Mouse (Mus musculus) gastrocnemius, adult 2 months (tissue): ENCODE results near the gene Ciao2a. TPM values are rescaled to one million over a fixed set of nuclear protein-coding genes. Genes with fewer than 3 reads are reported as not detected.

Source experiments
- DNase-seq: peaks from one replicate; pipeline ENCODE4 v3.0.0; 2022
- H3K27ac ChIP-seq: fragments of 200-600 bp; 2 replicates; pipeline ENCODE4 v1.8.1; 2022; ENCODE audit warnings: mild to moderate bottlenecking
- H3K4me3 ChIP-seq: fragments of 200-600 bp; 2 replicates; pipeline ENCODE4 v1.8.1; 2022; ENCODE audit warnings: mild to moderate bottlenecking, moderate library complexity
- CTCF ChIP-seq: fragments of 200-600 bp; IDR thresholded peaks from 2 replicates; pipeline ENCODE4 v1.8.1; 2022; ENCODE audit warnings: antibody characterized with exemption, mild to moderate bottlenecking, moderate library complexity
- intact Hi-C: fragments of 180-260 bp; cut with DNase I; formaldehyde crosslinking; loops from one replicate; pipeline ENCODE4 v1.15.1; 2025
- long read RNA-seq, 2 experiments: library from polyadenylated mRNA; stranded (forward); transcript quantifications; one replicate each; pipeline ENCODE4 v2.0.0; 2021
- total RNA-seq, 2 experiments: library from RNA; stranded (reverse); gene quantifications; 2 replicates each; pipeline ENCODE4 v1.2.3; 2021

Gene Ciao2a
- total RNA-seq, result 10 to 100 TPM; 43.7 to 52.9 TPM
- long read RNA-seq, experiment 1, transcript Ciao2a-201 (5 exons, 1,240 nt), result major isoform, 49 of 51 reads
- long read RNA-seq, experiment 1, partial matches to known transcripts, result 0 of 51 reads
- long read RNA-seq, experiment 1, other reads (novel, unspliced or antisense), result 2 of 51 reads
- long read RNA-seq, experiment 2, transcript Ciao2a-201 (5 exons, 1,240 nt), result major isoform, 56 of 62 reads
- long read RNA-seq, experiment 2, partial matches to known transcripts, result 1 of 62 reads
- long read RNA-seq, experiment 2, other reads (novel, unspliced or antisense), result 5 of 62 reads

DNA sequence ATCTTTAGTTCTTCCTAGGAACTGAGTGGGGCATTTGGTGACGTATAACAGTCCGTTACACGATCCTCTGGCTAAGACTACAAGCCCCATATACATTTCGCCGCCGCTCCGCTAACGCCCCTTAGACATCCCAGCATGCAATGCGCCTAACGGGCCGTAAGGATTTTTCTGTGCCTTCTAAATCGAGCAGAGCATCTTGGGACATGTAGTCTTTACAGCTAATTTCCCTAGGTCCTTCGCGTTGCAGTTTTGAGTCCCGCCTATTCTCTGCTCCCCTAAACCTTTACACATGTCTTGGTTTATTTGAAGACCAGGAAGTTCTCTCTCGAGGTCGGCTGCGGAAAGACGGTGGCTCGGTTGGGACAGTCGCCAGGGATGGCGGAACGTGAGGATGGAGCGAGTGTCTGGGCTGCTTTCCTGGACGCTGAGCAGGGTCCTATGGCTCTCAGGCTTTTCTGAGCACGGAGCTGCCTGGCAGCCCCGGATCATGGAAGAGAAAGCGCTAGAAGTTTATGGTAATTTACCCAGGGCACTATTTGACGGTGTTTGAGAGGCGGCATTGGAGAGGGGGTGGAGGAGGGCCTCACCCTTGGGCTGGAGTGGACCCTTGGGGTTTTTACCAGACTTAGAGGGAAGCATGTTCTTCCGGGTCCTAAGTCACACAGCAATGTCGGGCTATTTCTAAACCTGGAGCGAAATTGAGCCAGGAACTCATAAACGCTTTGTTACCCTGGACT, at the start of gene Ciao2a, which contains the start of gene Snx1:
Ciao2a (plus strand) TSS at position 156 of the 737 bp plus-strand sequence.
Snx1 (minus strand) TSS at position 132 of the 737 bp plus-strand sequence.
- DNase-seq, result peak; percentile 93
- intact Hi-C loops, result no loop called here

DNA sequence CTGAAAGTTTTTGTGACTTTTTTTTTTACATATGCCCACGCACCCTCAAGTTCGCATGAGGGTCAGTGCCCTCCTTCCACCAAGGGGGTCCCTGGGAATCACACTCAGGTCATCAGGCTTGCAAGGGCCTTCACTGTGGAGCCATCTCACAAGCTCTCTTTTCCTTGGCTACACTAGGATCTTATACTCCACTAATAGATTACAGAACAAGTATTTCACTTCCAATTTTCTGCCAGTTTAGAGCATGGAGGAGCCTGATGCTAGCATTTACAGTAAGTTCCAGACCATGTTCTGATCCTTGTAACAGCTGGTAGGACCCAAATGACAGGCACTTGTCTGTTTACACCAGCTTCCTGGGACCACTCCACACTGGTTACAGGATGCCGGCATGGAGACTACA, 48.3 kb upstream of the Ciao2a start:
- intact Hi-C loops, result no loop called here
- no peak for DNase-seq
- Histone ChIP-seq H3K4me3 (no peak overlapping the region), H3K27ac (no peak overlapping the region)
- no peak for TF ChIP-seq CTCF

More for the DNA sequence above, at the start of gene Ciao2a, which contains the start of gene Snx1:
- TF ChIP-seq CTCF, result no peak
- Histone ChIP-seq H3K4me3 (peak within 1 kb of the TSS; percentile 99), H3K27ac (peak within 1 kb of the TSS; percentile 95)

DNA sequence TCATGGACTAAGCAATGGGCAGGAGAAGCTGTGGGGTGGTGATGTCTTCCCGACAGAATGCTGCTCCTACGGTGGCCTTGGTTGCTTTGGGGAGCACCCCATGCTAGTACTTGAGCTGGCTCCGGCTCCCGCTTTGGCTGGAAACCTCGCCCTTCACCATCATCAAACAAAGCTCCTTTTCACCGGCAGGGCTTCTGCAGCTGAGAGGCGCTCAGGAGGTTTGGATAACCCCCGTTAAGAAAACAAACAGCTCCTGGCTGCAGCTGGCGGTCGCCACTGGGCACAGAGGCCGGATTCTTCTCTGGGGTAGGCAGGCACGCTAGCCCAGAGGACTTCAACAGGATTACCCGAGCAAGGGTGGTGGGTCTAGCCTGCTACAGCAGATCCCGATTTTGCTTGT, 47.9 kb upstream of the Ciao2a start:
- intact Hi-C loops, result no loop called here
- Histone ChIP-seq H3K27ac (no peak overlapping the region), H3K4me3 (no peak overlapping the region)
- no peak for DNase-seq
- TF ChIP-seq CTCF, result no peak

DNA sequence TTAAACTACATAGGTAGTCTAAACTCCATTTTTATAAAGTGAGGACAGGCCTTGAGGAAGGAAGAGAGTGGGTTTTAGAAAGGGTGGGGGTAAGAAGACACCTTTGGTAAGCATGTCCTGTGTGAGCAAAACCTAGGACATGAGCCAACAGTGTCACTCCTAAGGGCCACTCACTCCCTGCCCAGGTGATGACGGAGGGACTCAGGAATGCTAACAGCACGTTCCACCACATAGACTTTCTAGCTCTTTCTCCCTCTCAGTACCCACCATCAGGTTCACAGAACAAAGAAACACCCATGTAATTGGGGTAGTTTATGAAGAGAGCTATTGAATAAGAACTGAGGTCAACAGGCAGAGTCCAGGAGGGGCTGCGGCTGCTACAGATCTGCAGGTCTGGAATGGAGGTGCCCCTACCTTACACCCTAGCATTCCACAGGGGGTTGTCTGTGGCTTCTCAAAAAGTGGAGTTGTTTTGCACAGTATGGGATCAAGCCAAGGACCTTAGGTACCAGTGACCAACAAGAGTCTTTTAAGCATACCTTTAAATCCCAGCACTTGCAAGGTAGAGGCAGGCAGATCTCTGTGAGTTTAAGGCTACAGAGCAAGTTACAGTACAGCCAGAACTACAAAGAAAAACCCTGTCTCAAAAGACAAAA, 45.5 kb upstream of the Ciao2a start:
- DNase-seq, result no peak
- no peak overlapping the region for H3K27ac ChIP-seq
- no peak for TF ChIP-seq CTCF
- H3K4me3 ChIP-seq, result no peak overlapping the region
- intact Hi-C loops, result no loop called here

DNA sequence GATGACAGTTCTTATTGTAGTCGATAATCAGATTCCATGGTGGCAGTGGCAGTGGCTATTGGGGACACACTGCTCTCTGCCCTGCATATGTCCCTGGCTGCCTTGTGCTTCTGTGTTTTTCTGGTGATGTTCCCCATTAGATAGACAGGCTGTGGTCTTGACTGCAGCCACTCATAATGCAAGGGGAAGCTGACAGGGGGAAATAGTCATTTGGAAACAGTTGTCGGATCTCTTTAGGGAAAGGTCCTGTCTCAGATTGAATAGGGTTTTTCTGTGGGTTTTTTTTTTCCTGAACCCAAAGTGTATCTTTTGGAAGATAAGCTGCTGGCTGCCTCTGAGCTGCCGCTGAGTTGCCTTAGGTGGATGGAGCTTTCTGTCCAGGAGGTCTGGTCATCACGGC, 44.4 kb upstream of the Ciao2a start:
- intact Hi-C loops, result no loop called here
- Histone ChIP-seq H3K27ac (no peak overlapping the region), H3K4me3 (no peak overlapping the region)
- TF ChIP-seq CTCF, result no peak
- DNase-seq, result no peak

DNA sequence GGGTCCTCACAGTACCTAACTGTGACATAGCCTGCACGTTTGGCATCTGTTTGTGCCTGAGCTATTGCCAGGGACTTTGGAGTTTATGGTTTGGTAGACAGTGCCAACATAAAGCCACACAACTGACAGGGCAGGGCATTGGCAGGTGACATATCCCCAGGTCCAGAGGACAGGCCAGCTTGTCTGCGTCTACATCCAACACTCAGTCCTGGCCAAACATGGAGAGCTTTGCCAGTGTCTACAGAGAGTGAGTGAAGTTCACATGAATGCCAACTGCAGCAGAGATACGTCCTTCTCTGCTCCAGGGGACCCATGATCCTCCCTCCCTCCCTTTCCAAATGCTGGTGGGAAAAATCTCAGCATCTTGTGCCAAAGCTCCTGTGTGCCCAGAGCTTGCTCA, 42.2 kb upstream of the Ciao2a start:
- intact Hi-C loops, result no loop called here
- H3K4me3 ChIP-seq, result no peak overlapping the region
- no peak for DNase-seq
- no peak for TF ChIP-seq CTCF
- no peak overlapping the region for H3K27ac ChIP-seq

DNA sequence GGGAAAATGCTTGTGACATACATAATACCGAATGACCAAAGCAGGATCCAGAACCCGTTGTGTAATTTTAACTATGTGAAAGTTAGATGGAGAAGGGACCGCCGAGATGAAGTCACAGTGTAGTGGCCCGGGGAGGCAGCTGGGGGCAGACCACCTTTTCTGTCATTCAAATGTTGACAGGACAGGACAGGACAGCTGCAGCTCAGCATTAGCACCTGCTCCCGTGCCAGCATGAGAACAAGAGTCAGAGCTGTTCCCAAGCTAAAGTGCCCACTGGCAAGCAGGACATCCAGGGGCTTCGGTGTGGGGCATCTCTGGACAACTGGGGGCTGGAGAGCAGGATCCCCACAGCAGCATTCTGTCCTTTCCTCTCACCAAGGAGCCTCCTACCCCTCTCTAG, 39.3 kb upstream of the Ciao2a start:
- H3K27ac ChIP-seq, result no peak overlapping the region
- no peak for TF ChIP-seq CTCF
- no peak for DNase-seq
- no peak overlapping the region for H3K4me3 ChIP-seq
- intact Hi-C loops, result no loop called here

DNA sequence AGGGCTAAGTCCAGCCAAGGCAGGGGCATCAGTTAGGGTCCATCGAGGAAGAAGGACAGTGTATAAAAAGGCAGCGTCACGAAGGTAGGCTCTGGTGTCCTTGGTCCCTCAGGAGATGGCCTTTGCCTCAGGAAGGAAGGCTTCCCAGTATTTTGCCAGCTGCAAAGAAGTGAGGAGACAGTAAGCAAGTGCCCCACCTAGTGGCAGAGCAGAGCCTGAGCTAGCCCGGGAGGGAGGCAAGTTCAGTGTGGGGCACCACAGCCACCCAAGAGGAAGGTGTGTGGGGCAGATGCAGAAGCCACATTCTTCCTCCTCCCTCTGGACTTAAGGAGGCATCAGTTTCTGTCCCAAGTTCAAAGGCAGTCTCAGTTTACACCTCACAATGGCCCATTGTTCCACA, 38.0 kb upstream of the Ciao2a start:
- TF ChIP-seq CTCF, result peak; percentile 87
- Histone ChIP-seq H3K27ac (no peak overlapping the region), H3K4me3 (no peak overlapping the region)
- intact Hi-C loops, result no loop called here
- DNase-seq, result peak; percentile 72

DNA sequence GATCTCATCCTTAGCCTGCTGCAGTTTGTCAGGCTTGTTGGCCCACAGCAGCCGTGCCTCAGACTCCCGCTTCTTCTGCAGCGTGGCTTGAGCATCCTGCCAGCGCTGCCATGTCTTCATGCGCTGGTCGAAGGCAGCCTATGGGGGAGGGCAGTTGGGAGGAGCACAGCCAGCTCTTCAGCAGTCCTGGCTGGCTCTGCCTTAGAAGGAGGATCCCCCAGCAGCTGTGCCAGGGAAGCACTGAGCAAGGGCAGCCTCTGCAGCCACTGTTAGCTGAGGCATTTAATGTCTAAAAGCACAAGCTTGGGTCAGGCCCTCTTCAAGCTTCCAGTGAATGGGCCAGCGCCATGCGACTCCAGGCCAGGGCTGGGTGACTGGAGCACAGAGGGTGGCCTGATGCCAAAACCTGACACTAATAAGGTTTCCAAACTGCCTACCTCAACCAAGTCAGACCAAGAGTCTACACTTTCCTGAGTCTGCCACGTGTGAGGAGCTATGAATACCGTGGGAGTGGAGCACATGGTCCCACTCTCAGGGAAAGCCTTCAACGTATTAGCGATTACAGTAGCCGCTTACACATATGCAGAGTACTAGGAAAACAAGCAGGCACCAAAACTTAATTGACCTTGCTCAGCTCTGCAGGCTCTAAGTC, 35.7 kb upstream of the Ciao2a start:
- no peak for TF ChIP-seq CTCF
- DNase-seq, result peak; percentile 50

DNA sequence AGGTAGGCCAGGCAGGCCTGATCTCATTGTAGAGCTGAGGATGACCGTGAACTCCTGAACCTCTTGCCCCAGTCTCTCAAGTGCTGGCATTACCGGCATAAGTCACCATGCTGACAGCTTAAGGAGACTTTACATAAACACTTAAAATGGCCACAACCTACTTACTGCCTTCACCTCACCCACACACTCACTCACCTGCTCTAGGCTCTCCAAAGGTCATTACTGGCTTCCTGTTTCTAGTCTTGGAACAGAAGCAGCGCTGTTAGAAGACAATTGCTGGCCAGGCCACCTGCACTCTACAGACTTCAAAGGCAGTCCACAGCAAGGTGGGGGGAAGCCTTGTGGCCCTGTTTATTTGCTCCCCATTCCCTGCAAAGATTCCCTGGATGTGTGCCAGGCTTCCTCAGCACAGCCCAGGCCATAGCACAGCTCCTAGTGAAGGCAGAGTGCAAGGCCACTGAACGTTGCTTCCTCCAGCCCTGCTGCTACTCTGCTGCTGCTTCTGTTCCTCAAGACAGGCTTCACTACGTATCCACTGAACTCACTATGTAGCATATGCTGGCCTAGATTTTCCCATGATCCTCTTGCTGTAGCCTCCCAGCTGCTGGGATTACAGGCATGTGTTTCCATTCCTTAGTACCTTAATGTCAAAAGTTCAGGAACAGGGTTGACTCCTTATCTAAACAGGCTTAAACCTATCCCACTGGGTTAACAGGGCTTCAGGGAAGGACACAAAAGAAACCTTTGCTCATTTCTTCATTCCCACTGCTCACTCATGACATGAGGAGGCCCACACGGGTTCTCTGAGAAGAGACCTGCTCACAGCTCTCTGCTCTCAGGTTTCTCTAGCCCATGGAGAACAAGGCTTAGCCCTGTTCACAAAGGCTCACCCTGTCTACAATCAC, 34.8 kb upstream of the Ciao2a start:
- H3K27ac ChIP-seq, result peak overlapping the region; percentile 17; the same call in 1 of the 2 replicates
- no peak for TF ChIP-seq CTCF
- intact Hi-C loops, result no loop called here
- DNase-seq, result no peak
- no peak overlapping the region for H3K4me3 ChIP-seq

More for the DNA sequence above, 35.7 kb upstream of the Ciao2a start:
- peak overlapping the region; percentile 24 for H3K27ac ChIP-seq
- H3K4me3 ChIP-seq, result no peak overlapping the region
- intact Hi-C loops, result no loop called here

DNA sequence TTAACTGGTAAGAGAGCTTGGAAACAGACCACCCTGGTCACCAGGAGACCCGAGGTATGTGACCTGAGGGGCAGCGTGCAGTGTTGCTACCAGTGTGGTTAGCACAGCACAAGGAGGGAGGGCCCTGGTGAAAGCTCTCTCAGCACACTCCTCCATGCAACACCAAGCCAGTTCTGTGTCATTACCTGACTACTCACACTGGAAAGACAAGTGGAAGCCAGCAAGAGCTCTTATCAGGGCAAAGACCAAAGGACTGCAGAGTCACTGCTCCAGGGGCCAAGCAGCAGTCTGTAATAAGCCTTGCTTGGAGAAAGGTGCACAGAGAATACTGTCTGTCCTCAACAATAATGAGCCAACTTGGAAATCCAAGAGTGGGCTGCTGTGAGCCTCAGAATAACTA, 33.7 kb upstream of the Ciao2a start:
- no peak overlapping the region for H3K27ac ChIP-seq
- TF ChIP-seq CTCF, result no peak
- no peak for DNase-seq
- no peak overlapping the region for H3K4me3 ChIP-seq
- intact Hi-C loops, result no loop called here

DNA sequence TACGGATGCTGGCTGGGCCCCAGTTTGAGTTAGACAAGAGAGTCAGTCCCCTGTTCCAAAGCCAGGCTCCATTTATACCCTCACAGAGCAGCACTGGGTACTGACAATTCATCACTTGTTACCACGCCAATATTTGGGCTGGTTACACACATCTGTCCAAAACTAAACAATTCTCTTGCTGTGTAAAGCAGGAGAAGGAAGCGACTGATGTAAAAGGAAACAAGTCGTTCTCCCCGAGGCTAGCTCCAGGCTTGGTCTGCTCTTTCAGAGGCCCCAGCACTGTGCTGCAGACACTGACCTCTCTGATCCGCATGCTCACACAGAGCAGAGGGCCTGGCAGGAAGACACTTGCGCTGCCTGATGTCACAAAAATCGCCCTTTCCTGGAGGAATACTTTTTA, 24.8 kb upstream of the Ciao2a start:
- no peak for DNase-seq
- Histone ChIP-seq H3K4me3 (no peak overlapping the region), H3K27ac (no peak overlapping the region)
- intact Hi-C loops, result no loop called here
- TF ChIP-seq CTCF, result no peak
